Mouse (Mus musculus) kidney, postnatal 0 days (tissue): Measurements from ENCODE around the gene Tmeff1. TPM values are rescaled to one million over a fixed set of nuclear protein-coding genes. Genes with fewer than 3 reads are reported as not detected.

Experiments
- ATAC-seq: fragments of 200-750 bp; cut with Nextera tagmentation; replicated peaks from 2 replicates; pipeline ENCODE4 v1.8.0; 2017; ENCODE audit warnings: low read depth, moderate number of reproducible peaks, moderate TSS enrichment, moderate library complexity; ENCODE audit not compliant: low FRiP score
- DNase-seq: peaks from one replicate; pipeline ENCODE4 v3.0.0-alpha.2; 2016; ENCODE audit warnings: low spot score
- H3K27ac ChIP-seq: fragments of 300-500 bp; sonication (generic); 2 replicates; pipeline ENCODE4 v1.5.1; 2014; ENCODE audit warnings: mild to moderate bottlenecking
- H3K27me3 ChIP-seq: fragments of 300-500 bp; sonication (generic); 2 replicates; pipeline ENCODE4 v1.6.1; 2014; ENCODE audit warnings: low read length, mixed read lengths; ENCODE audit not compliant: insufficient read depth
- H3K36me3 ChIP-seq: fragments of 300-500 bp; sonication (generic); 2 replicates; pipeline ENCODE4 v1.6.1; 2014; ENCODE audit warnings: low read length, mixed read lengths; ENCODE audit not compliant: insufficient read depth
- H3K4me1 ChIP-seq: fragments of 300-500 bp; sonication (generic); replicated peaks from 2 replicates; pipeline ENCODE4 v1.6.1; 2014; ENCODE audit warnings: antibody characterized with exemption, low read length, mixed read lengths; ENCODE audit not compliant: insufficient read depth
- H3K4me2 ChIP-seq: fragments of 300-500 bp; sonication (generic); 2 replicates; pipeline ENCODE4 v1.6.1; 2014; ENCODE audit warnings: mild to moderate bottlenecking, low read length, moderate library complexity, mixed read lengths
- H3K4me3 ChIP-seq: fragments of 300-500 bp; sonication (generic); replicated peaks from 2 replicates; pipeline ENCODE4 v1.5.1; 2014; ENCODE audit warnings: low read depth, low read length
- H3K9ac ChIP-seq: fragments of 300-500 bp; sonication (generic); 2 replicates; pipeline ENCODE4 v1.6.1; 2014; ENCODE audit warnings: low read depth, low read length
- H3K9me3 ChIP-seq: fragments of 300-500 bp; sonication (generic); replicated peaks from 2 replicates; pipeline ENCODE4 v1.6.1; 2016; ENCODE audit warnings: low read length, inconsistent platforms, mixed read lengths
- CTCF ChIP-seq: IDR thresholded peaks from 2 replicates; pipeline ENCODE4 v1.5.1; 2016; ENCODE audit warnings: antibody characterized with exemption, low read depth, mild to moderate bottlenecking, moderate library complexity
- WGBS: fragments of 180-500 bp; shearing (Covaris S2); extraction: QIAGEN DNeasy Blood & Tissue Kit; methylation state at CpG from one replicate; pipeline ENCODE4 v1.1.7; 2014; 5-methylcytosine and 5-hydroxymethylcytosine counted together
- polyA plus RNA-seq: library from polyadenylated mRNA; unstranded; fragments of >200 nt; fragmentation: Nextera tagmentation; extraction: Ambion mirVana; gene quantifications from 2 replicates; pipeline ENCODE4 v1.2.1, GENCODE M21; 2015

Gene Tmeff1
- polyA plus RNA-seq, 1 experiment from 2014 or later: 37.7 TPM

DNA sequence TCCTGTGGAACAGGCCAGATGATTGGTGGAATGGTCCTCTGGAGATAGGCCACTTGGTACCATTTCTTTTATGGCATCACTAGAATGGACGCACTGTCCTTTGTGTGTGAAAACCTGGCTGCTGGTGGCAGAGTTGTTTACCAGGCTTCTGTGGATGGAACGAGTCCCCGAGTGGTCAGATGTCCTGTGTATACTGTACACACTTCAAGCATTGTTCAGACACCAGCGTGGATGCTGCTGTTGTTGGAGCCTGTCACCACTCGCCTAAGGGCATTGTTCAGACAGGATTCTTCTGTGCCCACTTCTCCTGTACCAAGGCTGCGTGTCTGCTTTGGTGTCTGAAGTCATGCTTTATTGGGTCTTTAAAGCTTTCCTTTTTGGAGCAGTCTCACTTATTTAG, 58.8 kb downstream of the Tmeff1 start:
- Histone ChIP-seq H3K4me2 (no peak overlapping the region), H3K36me3 (peaks cover 10% of the 10 kb centered on the region; the same call in 1 of the 2 replicates), H3K9ac (no peak overlapping the region), H3K27ac (no peak overlapping the region), H3K4me3 (no peak overlapping the region), H3K4me1 (no peaks in the 10 kb centered on the region), H3K27me3 (no peaks in the 10 kb centered on the region), H3K9me3 (no peaks in the 10 kb centered on the region)
- no peak for ATAC-seq
- 93% methylated on average over 6 of the region's 6 CpGs for WGBS
- DNase-seq: no peak
- TF ChIP-seq CTCF: no peak

DNA sequence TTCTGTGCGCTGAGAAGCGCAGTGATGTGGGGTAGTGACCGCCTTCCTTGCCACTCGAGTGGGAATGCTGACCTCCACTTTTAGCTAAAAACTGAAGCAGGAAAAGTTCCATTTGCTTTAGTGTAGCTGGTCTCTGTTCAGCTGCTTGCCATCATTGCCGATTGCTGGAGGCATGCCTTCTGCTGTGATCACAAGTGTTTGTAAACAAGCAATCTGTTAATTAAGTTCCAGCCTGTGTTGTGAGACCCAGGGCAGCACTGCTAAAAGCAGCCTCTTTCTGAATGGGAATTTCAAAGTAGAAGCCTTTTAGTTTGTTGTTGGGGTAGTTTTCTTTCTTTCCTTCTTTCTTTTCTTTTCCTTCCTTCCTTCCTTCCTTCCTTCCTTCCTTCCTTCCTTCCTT, 61.2 kb downstream of the Tmeff1 start:
- Histone ChIP-seq H3K4me1 (no peaks in the 10 kb centered on the region), H3K36me3 (peaks cover 10% of the 10 kb centered on the region; the same call in 1 of the 2 replicates), H3K9me3 (no peaks in the 10 kb centered on the region), H3K27ac (no peak overlapping the region), H3K27me3 (no peaks in the 10 kb centered on the region), H3K4me2 (no peak overlapping the region), H3K4me3 (no peak overlapping the region), H3K9ac (no peak overlapping the region)
- no peak for DNase-seq
- WGBS: 92% methylated on average over 5 of the region's 5 CpGs
- no peak for ATAC-seq
- no peak for TF ChIP-seq CTCF

DNA sequence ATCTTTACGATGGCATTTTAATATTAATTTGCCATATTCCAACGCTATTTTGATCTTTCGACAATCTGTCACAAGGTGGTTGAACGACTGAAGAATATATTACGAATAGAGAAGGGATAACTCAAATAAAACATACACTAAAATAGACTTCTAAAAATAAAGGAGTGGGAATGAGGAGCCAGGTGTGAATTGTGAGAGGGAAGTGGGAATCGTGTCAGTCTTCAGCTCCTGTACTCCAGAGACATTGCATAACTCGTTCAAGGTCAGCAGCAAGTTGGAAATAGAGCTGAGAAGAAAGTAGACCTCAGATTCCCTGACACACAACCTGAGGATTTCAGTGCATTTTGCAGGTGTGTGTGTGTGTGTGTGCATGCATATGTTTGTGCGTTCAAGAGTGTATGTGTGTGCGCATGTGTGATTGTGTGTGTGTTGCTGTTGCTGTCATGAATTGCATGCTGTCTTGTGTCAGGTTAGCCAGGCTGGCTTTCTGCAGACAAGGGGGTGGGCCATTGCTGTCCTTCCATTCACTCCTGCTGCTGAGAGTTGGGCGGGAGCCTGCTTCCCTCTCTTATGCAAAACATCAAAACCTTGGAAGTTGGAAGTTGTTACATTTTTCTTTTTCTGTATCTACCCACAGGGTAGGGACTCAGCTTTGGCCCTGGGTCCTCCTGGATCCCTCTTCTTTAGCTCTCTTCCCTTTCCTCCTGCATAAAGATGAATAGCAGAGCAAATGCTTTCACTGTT, 65.8 kb downstream of the Tmeff1 start:
- DNase-seq (no peak), ATAC-seq (no peak)
- Histone ChIP-seq H3K4me2 (no peak overlapping the region), H3K36me3 (0 out of 2 replicates have a peak, but pooled peaks cover 10% of the 10 kb centered on the region), H3K4me3 (no peak overlapping the region), H3K9me3 (no peaks in the 10 kb centered on the region), H3K9ac (no peak overlapping the region), H3K27me3 (no peaks in the 10 kb centered on the region), H3K27ac (no peak overlapping the region), H3K4me1 (no peaks in the 10 kb centered on the region)
- 94% methylated on average over 10 of the region's 10 CpGs for WGBS
- TF ChIP-seq CTCF: no peak

DNA sequence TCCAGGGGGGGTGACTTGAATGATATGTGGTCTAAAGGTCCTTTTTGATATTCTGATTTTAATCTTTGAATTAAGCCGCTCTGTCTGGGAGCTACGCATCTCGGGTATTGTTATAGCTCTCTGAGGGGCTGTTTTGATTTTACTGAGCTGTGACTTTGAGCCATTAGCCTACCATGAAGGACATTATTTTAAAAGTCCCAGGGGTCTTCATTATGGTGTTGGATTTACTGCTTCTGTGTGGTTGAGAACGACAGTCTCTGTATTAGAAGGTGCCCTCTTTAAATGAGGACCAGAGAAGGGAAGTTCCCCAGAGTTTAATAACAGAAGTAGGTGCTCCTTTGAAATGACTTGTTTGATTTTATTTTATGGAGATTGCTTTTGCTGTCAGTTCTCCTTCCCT, 69.1 kb downstream of the Tmeff1 start:
- Histone ChIP-seq H3K4me3 (no peak overlapping the region), H3K4me2 (no peak overlapping the region), H3K4me1 (no peaks in the 10 kb centered on the region), H3K27me3 (no peaks in the 10 kb centered on the region), H3K9me3 (no peaks in the 10 kb centered on the region), H3K27ac (no peak overlapping the region), H3K36me3 (0 out of 2 replicates have a peak, but pooled peaks cover 3% of the 10 kb centered on the region), H3K9ac (no peak overlapping the region)
- no peak for TF ChIP-seq CTCF
- DNase-seq (no peak), ATAC-seq (no peak)
- WGBS: 64% methylated on average over 4 of the region's 4 CpGs

DNA sequence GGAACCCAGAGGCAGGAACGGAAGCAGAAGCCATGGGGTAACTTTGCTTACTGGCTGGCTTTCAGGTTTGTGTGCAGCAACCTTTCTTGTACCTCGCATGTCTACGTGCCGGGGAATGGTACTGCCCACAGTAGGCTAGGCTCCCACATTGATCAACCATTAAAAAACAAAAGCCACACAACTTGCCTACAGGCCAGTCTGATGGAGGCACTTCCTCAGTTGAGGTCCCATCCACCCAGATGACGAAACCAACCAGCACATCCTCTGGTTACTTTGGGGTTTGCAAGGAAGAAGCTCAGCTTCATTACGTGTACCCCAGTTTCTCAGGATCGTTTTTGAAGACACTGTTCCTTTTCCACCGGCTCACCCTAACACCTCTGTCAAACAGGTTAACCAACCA, 71.6 kb downstream of the Tmeff1 start:
- no peak overlapping the region for H3K9ac ChIP-seq
- H3K36me3 ChIP-seq: no peaks in the 10 kb centered on the region
- no peak overlapping the region for H3K4me2 ChIP-seq
- DNase-seq: no peak
- H3K9me3 ChIP-seq: no peaks in the 10 kb centered on the region
- H3K4me3 ChIP-seq: no peak overlapping the region
- no peak for TF ChIP-seq CTCF
- H3K27ac ChIP-seq: no peak overlapping the region
- H3K27me3 ChIP-seq: no peaks in the 10 kb centered on the region
- ATAC-seq: no peak
- no peaks in the 10 kb centered on the region for H3K4me1 ChIP-seq
- 95% methylated on average over 8 of the region's 8 CpGs for WGBS

DNA sequence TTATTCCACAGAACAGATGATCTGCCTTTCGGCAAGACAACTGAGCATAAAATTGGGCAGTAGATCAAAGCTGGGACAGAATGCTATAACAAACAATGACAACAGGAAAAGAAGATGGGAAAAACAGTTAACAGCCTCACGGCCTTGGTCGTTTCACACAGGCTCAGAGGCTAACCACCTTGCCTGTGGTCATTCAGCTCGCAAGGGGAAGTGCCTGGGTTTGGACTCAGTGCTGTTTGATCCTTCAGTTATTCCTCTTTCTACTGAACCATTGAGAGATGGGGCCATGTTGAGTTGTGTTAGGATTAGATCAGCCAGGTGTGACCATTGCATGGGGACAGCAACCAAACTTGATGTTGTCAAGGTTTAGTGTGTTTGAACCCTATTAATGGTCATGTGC, 75.2 kb downstream of the Tmeff1 start:
- TF ChIP-seq CTCF: no peak
- Histone ChIP-seq H3K4me2 (no peak overlapping the region), H3K9ac (no peak overlapping the region), H3K27ac (no peak overlapping the region), H3K9me3 (no peaks in the 10 kb centered on the region), H3K27me3 (no peaks in the 10 kb centered on the region), H3K4me1 (no peaks in the 10 kb centered on the region), H3K36me3 (peaks cover 9% of the 10 kb centered on the region), H3K4me3 (no peak overlapping the region)
- ATAC-seq (no peak), DNase-seq (no peak)
- WGBS: 90% methylated on average over 4 of the region's 4 CpGs
